Mouse (Mus musculus) MEL (cell line): ENCODE data around the gene Ube2i.
"Not testable (repeated sequence)": the region's sequence is repeated elsewhere in the genome, so short reads cannot be mapped to it uniquely, and the experiment has no call there.

Experiments used
- EP300 ChIP-seq, 2 experiments: IDR thresholded peaks; 2 replicates each; pipeline ENCODE4 v1.6.1; 2011; ENCODE audit warnings: improper control_type of control experiment in 2 of 2, low read length in 2 of 2, low read depth in 1 of 2, mild to moderate bottlenecking in 1 of 2
- GABPA ChIP-seq: IDR thresholded peaks from 2 replicates; pipeline ENCODE4 v1.6.1; 2012; ENCODE audit warnings: low read depth, mild to moderate bottlenecking, inconsistent platforms, low read length, improper control_type of control experiment, moderate library complexity
- MAZ ChIP-seq: IDR thresholded peaks from 2 replicates; pipeline ENCODE4 v1.6.1; 2012; ENCODE audit warnings: low read depth, mild to moderate bottlenecking, inconsistent platforms, low read length, improper control_type of control experiment
- POLR2A ChIP-seq, 2 experiments: IDR thresholded peaks; 2 replicates each; pipeline ENCODE4 v1.6.1; 2011 to 2012; ENCODE audit warnings: low read length in 2 of 2, mild to moderate bottlenecking in 2 of 2, control low read depth in 1 of 2, improper control_type of control experiment in 1 of 2, low read depth in 1 of 2, moderate library complexity in 1 of 2; ENCODE audit not compliant: control insufficient read depth in 1 of 2, insufficient read depth in 1 of 2, poor library complexity in 1 of 2
- POLR2AphosphoS5 ChIP-seq: IDR thresholded peaks from 2 replicates; pipeline ENCODE4 v1.6.1; 2012; ENCODE audit warnings: low read depth, borderline replicate concordance, mild to moderate bottlenecking, inconsistent platforms, low read length, moderate library complexity, mixed read lengths
- TCF12 ChIP-seq: IDR thresholded peaks from 2 replicates; pipeline ENCODE4 v1.6.1; 2014; ENCODE audit warnings: low read depth, mild to moderate bottlenecking, inconsistent platforms, low read length, improper control_type of control experiment, moderate library complexity
- ZMIZ1 ChIP-seq: IDR thresholded peaks from 2 replicates; pipeline ENCODE4 v1.6.1; 2012; ENCODE audit warnings: low read depth, mild to moderate bottlenecking, inconsistent platforms, low read length, improper control_type of control experiment, moderate library complexity

DNA sequence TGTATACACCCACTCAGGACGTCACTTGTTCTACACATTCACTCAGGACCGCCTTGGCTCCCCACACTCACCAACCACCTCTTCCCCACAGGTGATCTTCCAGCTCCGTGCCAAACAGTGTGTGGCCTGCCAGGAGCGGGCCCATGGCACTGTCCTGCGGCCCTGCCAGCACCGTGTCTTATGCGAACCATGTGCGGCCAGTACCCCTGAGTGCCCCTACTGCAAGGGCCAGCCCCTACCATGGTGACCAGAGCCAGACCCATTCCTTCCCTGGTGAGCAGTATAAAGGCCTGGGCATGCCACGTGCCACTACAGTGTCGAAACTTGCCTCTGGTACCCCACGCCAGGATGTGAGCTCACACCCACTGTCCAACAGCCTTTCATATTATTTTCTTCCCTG is 42.8 kb downstream of the Ube2i start:
- TF ChIP-seq TCF12; ZMIZ1; GABPA; POLR2AphosphoS5; POLR2A (IDR thresholded peaks at IDR 0.05; ENCODE audit: control insufficient read depth in 1 of 2, insufficient read depth in 1 of 2, low read depth in 1 of 2, low read length in 2 of 2, poor library complexity in 1 of 2); MAZ; EP300 (IDR thresholded peaks at IDR 0.05; ENCODE audit: low read depth in 1 of 2, low read length in 2 of 2): not testable (repeated sequence)
